Mouse (Mus musculus) frontal cortex, adult 2 months (tissue): ENCODE data around the gene Slc6a6. TPM values are rescaled to one million over a fixed set of nuclear protein-coding genes. Genes with fewer than 3 reads are reported as not detected.

ENCODE experiments used
- DNase-seq, 2 experiments: peaks; one replicate each; pipeline ENCODE4 v3.0.0; 2022; ENCODE audit warnings: low spot score in 1 of 2; ENCODE audit errors: extremely low spot score in 1 of 2
- polyA plus RNA-seq: library from polyadenylated mRNA; depleted of rRNA; stranded (reverse); fragments of >200 nt; gene quantifications from 2 replicates; pipeline ENCODE4 v1.2.3, GENCODE M21; 2012; rRNA removed

The Slc6a6 gene
- polyA plus RNA-seq, 1 experiment: 123 TPM

DNA sequence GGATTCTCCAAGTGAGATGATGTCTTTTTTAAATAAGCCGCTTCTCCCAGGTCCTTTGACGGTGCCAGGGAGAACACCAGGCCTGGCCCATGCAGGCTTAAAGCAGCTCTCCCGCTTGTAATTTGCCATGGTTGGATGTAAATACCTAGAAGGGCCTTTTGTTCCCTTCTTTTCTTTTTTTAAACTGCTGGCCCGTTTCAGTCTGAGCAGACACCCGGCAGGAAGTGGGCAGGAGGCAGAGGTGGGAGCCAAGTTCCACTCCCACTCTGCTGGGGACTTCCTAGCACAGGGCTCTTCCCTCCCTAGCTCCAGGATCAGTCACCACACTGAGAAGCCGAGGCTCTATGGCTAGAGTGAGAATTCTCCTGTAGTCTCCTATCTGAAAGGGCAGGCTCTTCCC is 70.2 kb downstream of the Slc6a6 start:
- peak; percentile 43 to 74 for DNase-seq

DNA sequence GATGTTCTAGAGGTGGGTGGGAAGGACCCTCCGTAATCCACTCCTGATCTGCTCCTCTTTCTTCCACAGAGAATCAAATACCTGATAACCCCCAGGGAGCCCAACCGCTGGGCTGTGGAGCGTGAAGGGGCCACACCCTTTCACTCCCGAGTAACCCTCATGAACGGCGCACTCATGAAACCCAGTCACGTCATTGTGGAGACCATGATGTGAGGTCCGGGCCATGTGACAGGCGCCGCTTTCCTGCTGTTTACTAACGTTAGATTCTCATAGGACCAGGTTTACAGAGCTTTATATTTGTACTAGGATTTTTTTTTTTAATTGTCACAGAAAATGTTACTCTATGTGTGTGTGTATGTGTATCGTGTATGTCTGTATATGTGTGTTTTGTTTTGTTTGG is 71.0 kb downstream of the Slc6a6 start:
- no peak for DNase-seq

DNA sequence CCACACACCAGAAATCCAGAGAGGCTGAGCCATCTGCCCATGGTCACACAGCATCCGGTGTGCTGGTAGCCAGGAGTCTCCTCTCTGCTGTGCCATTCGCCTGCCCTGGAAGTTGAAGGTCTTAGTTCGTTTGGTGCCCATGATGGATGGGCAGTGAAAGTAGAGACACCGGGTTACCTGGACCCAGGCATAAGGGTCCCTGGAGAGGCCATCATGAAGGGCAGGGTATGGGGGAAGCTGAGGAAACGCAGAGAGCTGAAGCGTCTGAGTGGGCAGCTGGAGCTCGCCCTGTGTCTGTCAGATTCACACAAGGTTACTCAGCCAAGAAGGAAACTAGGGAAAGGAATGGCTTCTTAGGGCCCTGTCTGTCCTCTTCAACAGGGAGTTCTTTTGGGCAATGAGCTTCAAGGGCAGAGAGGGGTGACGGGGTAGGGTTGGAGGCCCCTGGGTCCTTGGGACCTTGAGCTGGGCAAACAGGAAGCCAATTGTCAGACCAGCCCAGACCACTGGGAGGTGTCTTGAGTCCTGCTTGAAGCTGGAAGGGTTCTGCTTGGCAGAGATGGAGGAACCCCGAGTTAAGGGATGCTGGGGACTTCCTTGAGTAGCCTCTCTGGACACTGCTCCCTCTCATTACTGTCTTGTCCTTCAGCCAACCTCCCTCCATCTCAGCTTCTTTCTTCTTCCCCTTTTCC is 78.3 kb downstream of the Slc6a6 start:
- peak in 1 of 2 experiments; percentile 33 for DNase-seq

DNA sequence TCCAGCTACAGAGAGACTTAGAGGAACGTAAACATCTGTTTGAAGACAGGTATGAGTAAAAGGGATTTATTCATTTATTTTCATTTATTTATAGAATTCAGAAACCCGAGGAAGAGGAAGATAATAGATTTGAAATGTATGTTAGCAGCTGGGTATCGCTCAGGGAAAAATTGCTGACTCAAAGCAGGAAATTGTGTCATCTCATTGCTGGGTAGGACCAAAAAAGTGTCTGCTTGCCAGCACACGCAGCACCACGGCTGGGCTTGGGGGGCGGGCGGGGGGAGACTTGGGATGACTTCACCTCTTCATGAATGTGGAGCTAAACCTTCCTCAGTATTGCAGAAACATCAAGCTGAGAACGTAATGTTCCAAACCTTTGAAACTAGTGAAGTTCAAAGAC is 83.7 kb downstream of the Slc6a6 start:
- no peak for DNase-seq

GRCm38 (mm10) chr6:91773951-91774350 is 90.1 kb downstream of the Slc6a6 start:
- DNase-seq: no peak

DNA sequence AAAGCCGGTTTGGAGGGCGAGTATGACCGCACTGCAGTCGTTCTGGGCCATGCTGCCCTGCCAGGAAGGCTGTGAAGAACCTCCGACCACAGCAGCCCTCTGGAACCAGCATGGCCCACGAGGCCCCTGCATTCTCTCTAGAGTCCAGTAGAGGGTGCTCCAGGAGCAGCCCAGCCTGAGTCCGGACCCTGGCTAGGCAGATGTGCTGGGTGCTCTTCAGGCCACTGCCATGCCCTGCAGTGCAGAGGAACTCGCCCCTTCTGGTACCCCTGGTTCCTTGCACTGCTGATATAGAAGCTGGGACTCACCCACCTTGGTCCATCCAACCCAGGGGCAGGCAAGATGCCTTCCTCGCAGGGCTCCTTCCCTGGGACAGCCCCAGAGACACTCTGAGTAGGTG is 92.7 kb downstream of the Slc6a6 start:
- peak in 1 of 2 experiments; percentile 79 for DNase-seq

GRCm38 (mm10) chr6:91779206-91779605 is 95.4 kb downstream of the Slc6a6 start:
- DNase-seq: no peak

DNA sequence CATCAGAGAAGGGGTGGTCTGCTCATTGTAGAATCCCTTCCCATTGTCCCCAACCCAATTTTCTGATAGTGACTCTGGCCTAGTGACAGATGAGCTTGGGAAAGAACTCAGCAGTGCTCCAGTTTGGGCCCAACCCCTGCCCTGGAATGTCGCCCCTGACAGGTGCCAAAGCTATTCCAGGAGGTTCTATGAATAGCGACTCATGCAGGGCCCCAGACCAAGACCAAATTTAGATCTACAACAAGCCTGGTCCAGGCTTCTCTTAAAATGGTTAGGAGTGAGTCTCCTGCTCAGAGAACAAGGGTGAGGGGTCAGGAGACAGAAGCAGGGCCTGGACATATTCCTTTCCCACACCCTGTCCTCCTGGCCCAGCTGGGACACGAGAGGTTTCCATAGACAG is 101.2 kb downstream of the Slc6a6 start:
- DNase-seq: no peak

GRCm38 (mm10) chr6:91788311-91788798 is 104.5 kb downstream of the Slc6a6 start:
- DNase-seq: no peak

DNA sequence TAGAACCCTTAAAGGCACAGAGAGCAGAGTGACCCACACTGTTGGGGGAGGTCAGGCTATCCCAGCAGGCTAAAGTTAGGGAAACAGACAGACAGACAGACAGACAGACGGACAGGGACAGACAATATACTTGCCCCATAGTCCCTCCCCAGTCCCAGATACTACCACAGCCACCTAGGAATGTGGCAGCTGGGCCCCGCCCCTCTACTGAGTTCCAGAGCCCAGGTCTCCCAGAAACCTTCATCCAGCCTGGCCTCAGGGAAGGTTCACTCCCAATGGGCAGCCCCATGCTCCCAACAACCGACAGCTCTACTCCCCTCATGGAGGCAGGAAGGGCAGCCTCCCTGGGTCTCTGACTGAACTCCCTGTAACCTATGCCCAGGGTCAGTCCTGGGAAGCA is 111.8 kb downstream of the Slc6a6 start:
- no peak for DNase-seq

GRCm38 (mm10) chr6:91796064-91796463 is 112.2 kb downstream of the Slc6a6 start:
- DNase-seq: peak; percentile 26 to 48

DNA sequence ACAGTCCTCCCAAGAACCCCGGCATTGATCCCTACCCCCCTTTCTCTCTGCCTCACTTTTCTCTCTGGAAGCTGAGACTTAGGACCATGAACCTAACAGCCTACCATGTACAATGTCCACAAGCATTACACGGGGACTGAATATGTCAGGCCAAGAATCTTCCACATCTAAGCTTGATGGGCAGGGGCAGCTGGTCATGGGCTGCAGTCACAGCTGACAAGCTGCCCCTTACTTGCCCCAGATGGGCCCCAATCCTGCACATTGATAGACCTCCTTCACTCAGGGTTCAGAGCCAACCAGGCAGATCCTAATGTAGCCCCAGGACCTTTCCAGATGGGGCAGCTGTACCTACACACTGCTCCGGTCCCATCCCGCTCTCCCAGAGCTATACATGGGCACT is 112.9 kb downstream of the Slc6a6 start:
- no peak for DNase-seq

- peak; percentile 19 to 51 for DNase-seq
Measured at GRCm38 (mm10) chr6:91798496-91798895, 114.6 kb downstream of the Slc6a6 start.

DNA sequence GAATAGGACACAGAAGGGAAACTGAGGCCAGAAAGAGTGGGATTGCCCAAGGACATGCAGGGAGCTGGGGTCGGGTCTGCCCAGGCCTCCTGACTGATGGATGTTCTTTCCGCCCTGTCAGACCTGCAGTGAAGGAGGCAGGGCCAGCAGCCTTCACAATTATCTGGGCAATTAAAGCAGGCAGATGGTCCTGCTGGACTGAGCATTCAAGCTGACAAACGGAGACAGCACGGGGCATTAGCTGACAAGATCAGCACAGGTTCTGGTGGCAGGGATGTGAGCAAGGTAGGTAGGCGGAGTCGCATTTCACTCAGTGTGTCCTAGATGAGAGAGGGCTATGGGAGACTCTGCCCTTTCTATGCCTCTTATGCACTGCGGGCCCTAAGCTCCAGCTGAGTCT is 120.3 kb downstream of the Slc6a6 start:
- no peak for DNase-seq

DNA sequence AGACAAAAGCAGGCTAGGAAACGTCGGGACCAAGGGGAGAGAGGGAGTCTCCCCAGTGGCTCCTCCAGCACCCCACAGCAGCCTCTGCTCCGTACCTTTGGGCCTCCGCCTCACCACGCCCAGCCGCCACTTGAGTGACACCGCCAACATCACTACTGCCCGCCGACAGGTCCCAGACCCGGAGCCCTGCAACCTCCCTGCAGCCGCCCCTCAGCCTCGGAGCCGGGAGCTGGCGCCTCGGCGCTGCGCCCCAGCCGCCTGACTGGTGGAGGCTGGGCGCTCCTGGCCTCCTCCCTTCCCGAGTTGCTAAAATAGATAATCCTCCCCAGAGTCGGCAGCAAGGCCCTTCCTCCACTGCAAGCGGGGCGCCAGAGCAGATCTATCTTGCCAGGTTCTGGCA is 123.3 kb downstream of the Slc6a6 start:
- peak; percentile 17 to 64 for DNase-seq

GRCm38 (mm10) chr6:91808022-91808421 is 124.2 kb downstream of the Slc6a6 start:
- no peak for DNase-seq

Other genes with a start within 250 kb of the Slc6a6 start
- 17.4 and 19.3 TPM in 2 replicates for gene Chchd4, start 210.5 kb upstream of the Slc6a6 start, polyA plus RNA-seq
- gene Tmem43, start 210.3 kb upstream of the Slc6a6 start, polyA plus RNA-seq: 28.4 and 34.4 TPM in 2 replicates
- 14.0 and 16.1 TPM in 2 replicates for gene Xpc, start 168.2 kb upstream of the Slc6a6 start, polyA plus RNA-seq
- 66.3 and 69.3 TPM in 2 replicates for gene Lsm3, start 168.1 kb upstream of the Slc6a6 start, polyA plus RNA-seq
- gene Grip2, start 143.2 kb downstream of the Slc6a6 start, polyA plus RNA-seq: 48.2 and 50.4 TPM in 2 replicates
- gene Ccdc174, start 194.0 kb downstream of the Slc6a6 start, polyA plus RNA-seq: 19.0 and 23.1 TPM in 2 replicates
- 2.0 and 2.2 TPM in 2 replicates for gene 4930590J08Rik, start 218.8 kb downstream of the Slc6a6 start, polyA plus RNA-seq